Mouse (Mus musculus) spleen, adult 2 months (tissue): ENCODE measurements around the gene BC037034.

ENCODE experiments used
- CTCF ChIP-seq: fragments of 200-500 bp; IDR thresholded peaks from 2 replicates; pipeline ENCODE4 v1.5.1; 2011; ENCODE audit warnings: mild to moderate bottlenecking, inconsistent platforms; ENCODE audit not compliant: insufficient read depth, insufficient read length, insufficient replicate concordance; ENCODE audit errors: extremely low read depth
- POLR2A ChIP-seq: fragments of 200-500 bp; IDR thresholded peaks from 2 replicates; pipeline ENCODE4 v1.6.1; 2011; ENCODE audit warnings: low read depth, low read length, inconsistent platforms

DNA sequence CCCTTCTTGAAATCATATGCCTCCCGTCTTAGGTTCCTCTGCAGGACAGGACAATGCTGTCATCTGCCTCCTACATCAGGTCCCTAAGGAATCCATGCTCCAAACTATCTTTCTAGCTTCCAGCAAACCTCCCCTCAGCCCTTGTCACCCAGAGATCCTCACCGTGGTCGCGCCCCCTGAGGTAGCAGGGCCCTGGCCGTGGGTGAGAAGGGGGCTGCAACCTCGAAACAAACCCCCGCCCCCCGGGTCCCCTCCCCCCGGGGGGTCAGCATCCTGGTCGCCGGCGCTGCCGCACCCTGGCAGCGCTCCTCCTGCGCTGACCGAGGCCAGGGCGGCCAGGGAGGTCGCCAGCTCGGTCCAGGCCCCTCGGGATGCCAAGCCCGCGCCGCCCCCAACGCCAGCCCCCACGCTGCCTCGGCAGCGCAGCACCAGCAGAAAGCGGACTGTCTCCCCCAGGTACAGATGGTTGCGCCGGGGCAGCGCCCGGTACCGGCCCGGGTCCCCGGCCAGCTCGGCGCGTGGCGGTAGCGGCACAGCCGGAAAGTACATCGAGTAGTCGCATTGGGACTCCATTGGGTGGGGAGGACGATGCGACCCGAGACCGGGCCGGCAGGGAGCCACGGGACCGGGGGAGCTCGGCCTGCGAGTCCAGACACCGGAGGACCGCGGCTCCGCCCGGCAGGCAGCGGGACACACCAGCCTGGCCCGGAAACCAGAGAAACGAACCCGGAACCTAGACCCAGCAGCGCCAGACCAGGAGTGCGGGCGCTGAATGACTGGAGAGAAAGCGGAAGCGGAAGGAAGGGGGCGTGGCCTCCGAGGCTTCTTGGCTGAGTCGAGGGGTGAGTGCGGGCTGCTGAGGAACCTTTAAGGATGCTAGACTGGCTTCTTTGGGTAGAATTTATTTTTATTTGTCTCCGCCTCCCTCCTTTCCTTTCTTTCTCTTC, at the start of gene BC037034:
- TF ChIP-seq POLR2A: peak; percentile 56
- no peak for TF ChIP-seq CTCF
